Mouse (Mus musculus): Measurements from ENCODE around the gene Atg5. TPM values are rescaled to one million over a fixed set of nuclear protein-coding genes. Genes with fewer than 3 reads are reported as not detected.
A peak's percentile ranks its signal among the peaks of the same experiment; 100 is the strongest.

The Atg5 gene
- total and polyA plus RNA-seq, 2 experiments from 2014 or later = 24.7 to 48.2 TPM

DNA sequence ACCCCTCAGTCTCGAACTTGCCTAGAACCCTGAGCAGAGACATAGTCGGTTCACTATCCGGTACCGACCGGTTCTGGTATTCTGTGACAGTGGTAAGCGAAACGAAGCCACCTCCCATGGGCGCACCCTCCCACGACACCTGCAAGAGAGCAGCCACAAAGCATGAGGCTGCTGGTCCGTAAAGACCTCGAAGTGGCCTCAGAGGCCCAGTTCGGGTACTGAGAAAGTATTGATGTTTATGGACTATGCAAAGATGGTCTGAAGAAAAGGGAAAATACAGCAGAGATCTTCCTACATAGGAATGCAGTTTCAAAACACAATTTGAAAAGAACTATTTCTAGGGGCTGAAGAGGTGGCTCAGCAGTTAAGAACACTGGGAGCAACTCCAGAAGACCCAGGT is 113.8 kb downstream of the Atg5 start:
- no peaks in the 10 kb centered on the region for H3K27me3 ChIP-seq (ENCODE audit: insufficient read depth, low read length)
- H3K9ac ChIP-seq (replicated peaks; ENCODE audit: low read length) = no peak overlapping the region
- no peak for DNase-seq (ENCODE audit: low spot score)
- H3K36me3 ChIP-seq (ENCODE audit: insufficient read depth, low read length) = no peaks in the 10 kb centered on the region
- no peak for ATAC-seq
- H3K4me1 ChIP-seq (ENCODE audit: insufficient read depth, low read length) = peaks cover 9% of the 10 kb centered on the region
- H3K4me3 ChIP-seq (ENCODE audit: low read length) = no peak overlapping the region
- TF ChIP-seq CTCF (IDR thresholded peaks at IDR 0.05; ENCODE audit: low read depth) = no peak
- no peaks in the 10 kb centered on the region for H3K9me3 ChIP-seq (ENCODE audit: low read length)
- H3K27ac ChIP-seq = no peak overlapping the region
- H3K4me2 ChIP-seq (ENCODE audit: low read depth, low read length) = no peak overlapping the region
- WGBS = 74% methylated on average over 12 of the region's 12 CpGs

DNA sequence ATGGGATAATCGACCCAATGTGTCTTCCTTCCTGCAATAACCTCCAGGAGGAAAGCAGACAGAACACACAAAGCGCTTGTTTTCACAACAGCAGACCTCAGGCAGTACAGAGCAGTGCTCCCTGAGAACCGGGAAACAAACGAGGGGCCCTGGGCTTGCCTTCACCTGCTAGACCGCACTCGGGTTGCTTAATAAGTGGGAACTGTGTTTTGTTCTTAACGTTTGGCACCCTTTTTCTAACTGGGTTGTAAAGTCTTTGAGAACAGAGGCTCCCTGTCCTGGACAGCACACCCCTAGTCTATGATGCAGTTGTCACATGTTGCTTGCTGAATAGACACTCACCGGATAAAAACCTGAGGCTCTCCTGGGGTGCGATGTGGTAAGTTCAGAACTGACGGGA is 115.1 kb downstream of the Atg5 start:
- ATAC-seq (no peak), DNase-seq (ENCODE audit: low spot score) (no peak)
- Histone ChIP-seq H3K9me3 (ENCODE audit: low read length) (no peaks in the 10 kb centered on the region), H3K9ac (replicated peaks; ENCODE audit: low read length) (no peak overlapping the region), H3K36me3 (ENCODE audit: insufficient read depth, low read length) (no peaks in the 10 kb centered on the region), H3K27ac (no peak overlapping the region), H3K4me1 (ENCODE audit: insufficient read depth, low read length) (peaks cover 9% of the 10 kb centered on the region), H3K4me3 (ENCODE audit: low read length) (no peak overlapping the region), H3K4me2 (ENCODE audit: low read depth, low read length) (no peak overlapping the region), H3K27me3 (ENCODE audit: insufficient read depth, low read length) (no peaks in the 10 kb centered on the region)
- TF ChIP-seq CTCF (IDR thresholded peaks at IDR 0.05; ENCODE audit: low read depth) = no peak
- 74% methylated on average over 10 of the region's 10 CpGs for WGBS

- no peak overlapping the region for H3K4me2 ChIP-seq (ENCODE audit: low read depth, low read length)
- no peak overlapping the region for H3K4me3 ChIP-seq (ENCODE audit: low read length)
- no peaks in the 10 kb centered on the region for H3K36me3 ChIP-seq (ENCODE audit: insufficient read depth, low read length)
- H3K4me1 ChIP-seq (ENCODE audit: insufficient read depth, low read length) = peaks cover 9% of the 10 kb centered on the region
- H3K9ac ChIP-seq (replicated peaks; ENCODE audit: low read length) = no peak overlapping the region
- H3K27me3 ChIP-seq (ENCODE audit: insufficient read depth, low read length) = no peaks in the 10 kb centered on the region
- 42% methylated on average over 5 of the region's 5 CpGs for WGBS
- H3K27ac ChIP-seq = no peak overlapping the region
- H3K9me3 ChIP-seq (ENCODE audit: low read length) = no peaks in the 10 kb centered on the region
- DNase-seq (ENCODE audit: low spot score) (peak; percentile 85), ATAC-seq (peak; percentile 77)
- no peak for TF ChIP-seq CTCF (IDR thresholded peaks at IDR 0.05; ENCODE audit: low read depth)
These were observed 117.1 kb downstream of the Atg5 start for GRCm38 (mm10) chr10:44385227-44385626.

GRCm38 (mm10) chr10:44388706-44389233 is 120.6 kb downstream of the Atg5 start:
- Histone ChIP-seq H3K27me3 (ENCODE audit: insufficient read depth, low read length) (no peaks in the 10 kb centered on the region), H3K4me2 (ENCODE audit: low read depth, low read length) (no peak overlapping the region), H3K9me3 (ENCODE audit: low read length) (no peaks in the 10 kb centered on the region), H3K4me1 (ENCODE audit: insufficient read depth, low read length) (no peaks in the 10 kb centered on the region), H3K9ac (replicated peaks; ENCODE audit: low read length) (no peak overlapping the region), H3K36me3 (ENCODE audit: insufficient read depth, low read length) (no peaks in the 10 kb centered on the region), H3K4me3 (ENCODE audit: low read length) (no peak overlapping the region), H3K27ac (no peak overlapping the region)
- no peak for TF ChIP-seq CTCF (IDR thresholded peaks at IDR 0.05; ENCODE audit: low read depth)
- DNase-seq (ENCODE audit: low spot score) (no peak), ATAC-seq (no peak)
- WGBS = 67% methylated on average over 11 of the region's 11 CpGs

GRCm38 (mm10) chr10:44390286-44390685 is 122.1 kb downstream of the Atg5 start:
- Histone ChIP-seq H3K27ac (no peak overlapping the region), H3K4me3 (ENCODE audit: low read length) (no peak overlapping the region), H3K9ac (replicated peaks; ENCODE audit: low read length) (no peak overlapping the region), H3K4me1 (ENCODE audit: insufficient read depth, low read length) (no peaks in the 10 kb centered on the region), H3K27me3 (ENCODE audit: insufficient read depth, low read length) (no peaks in the 10 kb centered on the region), H3K36me3 (ENCODE audit: insufficient read depth, low read length) (no peaks in the 10 kb centered on the region), H3K4me2 (ENCODE audit: low read depth, low read length) (no peak overlapping the region), H3K9me3 (ENCODE audit: low read length) (no peaks in the 10 kb centered on the region)
- TF ChIP-seq CTCF (IDR thresholded peaks at IDR 0.05; ENCODE audit: low read depth) = no peak
- DNase-seq (ENCODE audit: low spot score) (no peak), ATAC-seq (no peak)
- WGBS = 81% methylated on average over 5 of the region's 5 CpGs

DNA sequence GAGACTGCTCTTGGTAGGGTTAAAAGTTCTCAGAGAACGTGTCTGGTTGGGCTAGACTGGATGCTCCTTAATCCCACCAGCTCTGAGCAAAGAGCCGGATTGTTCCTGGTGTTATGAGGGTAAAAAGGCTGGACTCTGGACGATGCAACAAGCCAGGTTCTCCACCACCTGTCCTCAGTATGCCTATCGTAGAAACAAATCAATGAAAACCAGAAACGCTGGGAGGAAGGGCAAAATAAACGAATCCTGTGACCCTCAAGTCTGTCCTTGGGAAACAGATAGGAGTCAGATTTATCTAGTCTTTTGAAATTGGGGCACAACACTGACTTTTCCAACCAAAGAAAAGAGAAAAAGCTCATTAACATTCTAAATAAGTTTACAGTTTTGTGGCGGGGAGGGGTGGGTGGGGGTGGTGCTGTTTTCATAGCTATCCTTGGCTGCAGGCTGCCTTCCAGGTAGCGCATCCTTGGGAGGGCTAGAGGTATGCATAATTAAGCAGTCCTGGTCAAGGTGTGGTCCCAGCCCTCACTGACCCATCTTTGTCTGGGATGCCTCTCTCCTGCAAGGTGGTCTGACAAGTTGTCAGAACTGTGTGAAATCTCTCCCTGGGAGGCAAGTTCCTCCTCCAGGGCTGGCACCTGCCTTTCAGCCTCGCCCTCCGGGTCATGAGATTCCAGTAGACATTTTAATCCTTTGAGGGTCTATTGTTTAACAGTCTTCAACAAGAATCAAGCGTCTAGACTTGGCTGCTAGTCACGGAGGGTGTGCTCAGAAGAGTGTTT is 123.5 kb downstream of the Atg5 start:
- TF ChIP-seq CTCF (IDR thresholded peaks at IDR 0.05; ENCODE audit: low read depth) = no peak
- no peaks in the 10 kb centered on the region for H3K4me1 ChIP-seq (ENCODE audit: insufficient read depth, low read length)
- WGBS = 49% methylated on average over 12 of the region's 12 CpGs

GRCm38 (mm10) chr10:44392855-44393254 is 124.7 kb downstream of the Atg5 start:
- H3K36me3 ChIP-seq (ENCODE audit: insufficient read depth, low read length) = no peaks in the 10 kb centered on the region
- H3K27me3 ChIP-seq (ENCODE audit: insufficient read depth, low read length) = no peaks in the 10 kb centered on the region
- H3K4me1 ChIP-seq (ENCODE audit: insufficient read depth, low read length) = no peaks in the 10 kb centered on the region
- no peak overlapping the region for H3K4me2 ChIP-seq (ENCODE audit: low read depth, low read length)
- no peak overlapping the region for H3K4me3 ChIP-seq (ENCODE audit: low read length)
- H3K27ac ChIP-seq = no peak overlapping the region
- TF ChIP-seq CTCF (IDR thresholded peaks at IDR 0.05; ENCODE audit: low read depth) = no peak
- WGBS = 73% methylated on average over 8 of the region's 8 CpGs
- H3K9ac ChIP-seq (replicated peaks; ENCODE audit: low read length) = no peak overlapping the region
- H3K9me3 ChIP-seq (ENCODE audit: low read length) = no peaks in the 10 kb centered on the region
- DNase-seq (ENCODE audit: low spot score) = no peak
- peak; percentile 49; the same call in 1 of the 2 replicates for ATAC-seq

More for the DNA sequence above, 123.5 kb downstream of the Atg5 start:
- Histone ChIP-seq H3K4me3 (ENCODE audit: low read length) (no peak overlapping the region), H3K9me3 (ENCODE audit: low read length) (no peaks in the 10 kb centered on the region), H3K27me3 (ENCODE audit: insufficient read depth, low read length) (no peaks in the 10 kb centered on the region), H3K36me3 (ENCODE audit: insufficient read depth, low read length) (no peaks in the 10 kb centered on the region), H3K9ac (replicated peaks; ENCODE audit: low read length) (no peak overlapping the region), H3K4me2 (ENCODE audit: low read depth, low read length) (no peak overlapping the region), H3K27ac (no peak overlapping the region)
- ATAC-seq (no peak), DNase-seq (ENCODE audit: low spot score) (no peak)
